ENCODE assay signal across 16 mouse cellular contexts in the genomic region with DNA sequence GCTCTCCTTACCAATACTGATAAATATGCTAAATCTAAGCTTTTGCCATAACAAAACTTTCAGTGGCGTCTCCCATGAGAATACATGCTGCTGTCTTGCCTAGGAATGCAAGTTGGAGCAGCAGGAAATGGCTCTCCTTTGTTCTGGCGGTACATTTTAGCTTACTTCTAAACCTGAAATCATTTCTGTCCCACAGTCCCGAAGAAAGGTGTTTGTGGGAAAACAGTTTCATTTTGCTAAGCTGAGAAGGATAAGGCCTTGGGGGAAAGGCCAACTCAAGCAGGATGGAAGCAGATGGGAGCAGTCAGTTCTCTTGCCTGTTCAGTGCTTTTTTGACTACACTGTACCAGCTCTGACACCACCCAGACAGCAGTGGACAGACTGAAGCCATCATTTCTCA. TPM values are rescaled to one million over a fixed set of nuclear protein-coding genes. Genes with fewer than 3 reads are reported as not detected.
DNase-seq lines count a peak whose midpoint lies in the region; ATAC-seq and TF ChIP-seq lines count a peak whose summit lies in the region.
"Had no signal": no experiment of that assay in that cellular context is flagged by ENCODE, and none has a peak within 500 bp of the region (broad histone marks: within the 10 kb centered on the region; RNA-seq: fewer than 3 reads in every experiment).

No protein-coding gene starts in this region.

- 0 out of 2 replicates have a peak overlapping the region, but pooled peaks have one; percentile 15 for H3K27ac ChIP-seq in heart, embryonic 11.5 days (ENCODE audit: low read depth, low read length)
- H3K27ac ChIP-seq in kidney, postnatal 0 days: peak overlapping the region; percentile 39
- peak overlapping the region; percentile 42; the same call in 1 of the 2 replicates for H3K27ac ChIP-seq in heart, embryonic 15.5 days
- H3K27ac ChIP-seq in hindbrain, embryonic 11.5 days (ENCODE audit: low read depth, low read length): no peak overlapping the region
- H3K27ac ChIP-seq: forebrain, embryonic 15.5 days; hindbrain, embryonic 15.5 days; liver, embryonic 13.5 days had no signal

- 53% methylated on average over 3 of the region's 3 CpGs for WGBS in heart, embryonic 11.5 days (ENCODE audit: insufficient replicate concordance)
- 45% methylated on average over 3 of the region's 3 CpGs for WGBS in kidney, postnatal 0 days
- WGBS in heart, embryonic 15.5 days: 50% methylated on average over 3 of the region's 3 CpGs
- WGBS in hindbrain, embryonic 11.5 days: 59% methylated on average over 3 of the region's 3 CpGs

- H3K4me3 ChIP-seq in heart, embryonic 11.5 days (ENCODE audit: low read depth, low read length): no peak overlapping the region
- H3K4me3 ChIP-seq in kidney, postnatal 0 days (replicated peaks; ENCODE audit: low read depth, low read length): no peak overlapping the region
- H3K4me3 ChIP-seq in heart, embryonic 15.5 days: no peak overlapping the region
- H3K4me3 ChIP-seq in hindbrain, embryonic 11.5 days (ENCODE audit: low read depth, low read length): no peak overlapping the region
- H3K4me3 ChIP-seq: erythroblast, embryonic 14.5 days; forebrain, embryonic 15.5 days; hindbrain, embryonic 15.5 days; liver, embryonic 13.5 days had no signal

- no peaks in the 10 kb centered on the region for H3K27me3 ChIP-seq in heart, embryonic 11.5 days (ENCODE audit: control insufficient read depth, insufficient read depth, low read length)
- H3K27me3 ChIP-seq in kidney, postnatal 0 days (ENCODE audit: insufficient read depth, low read length): no peaks in the 10 kb centered on the region
- no peaks in the 10 kb centered on the region for H3K27me3 ChIP-seq in heart, embryonic 15.5 days
- no peaks in the 10 kb centered on the region for H3K27me3 ChIP-seq in hindbrain, embryonic 11.5 days (ENCODE audit: control insufficient read depth, insufficient read depth, low read length)
- H3K27me3 ChIP-seq: forebrain, embryonic 15.5 days; hindbrain, embryonic 15.5 days; liver, embryonic 13.5 days had no signal

- no peak overlapping the region for H3K9ac ChIP-seq in heart, embryonic 11.5 days (ENCODE audit: low read depth, low read length)
- H3K9ac ChIP-seq in kidney, postnatal 0 days (ENCODE audit: low read depth, low read length): no peak overlapping the region
- no peak overlapping the region for H3K9ac ChIP-seq in heart, embryonic 15.5 days
- no peak overlapping the region for H3K9ac ChIP-seq in hindbrain, embryonic 11.5 days (ENCODE audit: low read depth, low read length)
- H3K9ac ChIP-seq: forebrain, embryonic 15.5 days; hindbrain, embryonic 15.5 days; liver, embryonic 13.5 days had no signal

- intact Hi-C loops in heart, postnatal 10 days (cut with DNase I): no loop called here

- no peak overlapping the region for H3K4me2 ChIP-seq in heart, embryonic 11.5 days
- H3K4me2 ChIP-seq in kidney, postnatal 0 days (ENCODE audit: low read length): no peak overlapping the region
- H3K4me2 ChIP-seq in heart, embryonic 15.5 days: no peak overlapping the region
- no peak overlapping the region for H3K4me2 ChIP-seq in hindbrain, embryonic 11.5 days (replicated peaks; ENCODE audit: low read depth, low read length)
- H3K4me2 ChIP-seq: forebrain, embryonic 15.5 days; hindbrain, embryonic 15.5 days; liver, embryonic 13.5 days had no signal

- TF ChIP-seq CTCF in kidney, postnatal 0 days (IDR thresholded peaks at IDR 0.05; ENCODE audit: low read depth): no peak

- ATAC-seq in heart, embryonic 11.5 days (replicated peaks; ENCODE audit: insufficient number of reproducible peaks, low FRiP score, low TSS enrichment): no peak
- no peak for ATAC-seq in kidney, postnatal 0 days (replicated peaks; ENCODE audit: low FRiP score, low read depth)
- no peak for ATAC-seq in heart, embryonic 15.5 days (replicated peaks; ENCODE audit: insufficient number of reproducible peaks, insufficient read depth, low FRiP score, low read depth)
- ATAC-seq in hindbrain, embryonic 11.5 days (ENCODE audit: low FRiP score): no peak
- ATAC-seq: forebrain, embryonic 15.5 days had no signal

- no peaks in the 10 kb centered on the region for H3K9me3 ChIP-seq in heart, embryonic 11.5 days (replicated peaks; ENCODE audit: control insufficient read depth, low read length)
- no peaks in the 10 kb centered on the region for H3K9me3 ChIP-seq in kidney, postnatal 0 days (replicated peaks; ENCODE audit: low read length)
- no peaks in the 10 kb centered on the region for H3K9me3 ChIP-seq in heart, embryonic 15.5 days (replicated peaks)
- H3K9me3 ChIP-seq in hindbrain, embryonic 11.5 days (ENCODE audit: control insufficient read depth, low read length): no peaks in the 10 kb centered on the region
- H3K9me3 ChIP-seq: forebrain, embryonic 15.5 days; hindbrain, embryonic 15.5 days; liver, embryonic 13.5 days had no signal

- no peaks in the 10 kb centered on the region for H3K36me3 ChIP-seq in heart, embryonic 11.5 days (ENCODE audit: control insufficient read depth, insufficient read depth, low read length)
- H3K36me3 ChIP-seq in kidney, postnatal 0 days (ENCODE audit: insufficient read depth, low read length): no peaks in the 10 kb centered on the region
- H3K36me3 ChIP-seq in heart, embryonic 15.5 days: no peaks in the 10 kb centered on the region
- H3K36me3 ChIP-seq in hindbrain, embryonic 11.5 days (ENCODE audit: control insufficient read depth, insufficient read depth, low read length): no peaks in the 10 kb centered on the region
- H3K36me3 ChIP-seq: forebrain, embryonic 15.5 days; hindbrain, embryonic 15.5 days; liver, embryonic 13.5 days had no signal

- peaks cover 5% of the 10 kb centered on the region; the same call in 1 of the 2 replicates for H3K4me1 ChIP-seq in heart, embryonic 11.5 days (ENCODE audit: control insufficient read depth, insufficient read depth, low read length)
- no peaks in the 10 kb centered on the region for H3K4me1 ChIP-seq in kidney, postnatal 0 days (replicated peaks; ENCODE audit: insufficient read depth, low read length)
- H3K4me1 ChIP-seq in heart, embryonic 15.5 days (replicated peaks): peaks cover 8% of the 10 kb centered on the region
- no peaks in the 10 kb centered on the region for H3K4me1 ChIP-seq in hindbrain, embryonic 11.5 days (replicated peaks; ENCODE audit: control insufficient read depth, insufficient read depth, low read length)
- H3K4me1 ChIP-seq: forebrain, embryonic 15.5 days; hindbrain, embryonic 15.5 days; liver, embryonic 13.5 days had no signal

- DNase-seq in heart, postnatal 10 days: no peak
- DNase-seq in kidney, postnatal 0 days (ENCODE audit: low spot score): peak; percentile 37
- DNase-seq in kidney, postnatal 36 days: no peak
- DNase-seq in ZHBTc4 (ENCODE audit: low read depth, low spot score): peak; percentile 37
- DNase-seq in hindbrain, embryonic 11.5 days (ENCODE audit: low spot score): no peak
- DNase-seq: adrenal gland, adult 8-10 months; cerebellum, adult 18-20 months; kidney, adult 18-20 months; liver, embryonic 13.5 days; lung, postnatal 10 days; thymus, postnatal 14 days had no signal

RNA-seq across cellular contexts. Expression of gene Peak1, which starts 49.1 kb away (rescaled TPM):
- polyA plus RNA-seq in heart, embryonic 11.5 days (2014; fragmentation: Nextera tagmentation; extraction: Ambion mirVana): 14.4 and 16.1 TPM in 2 replicates
- total RNA-seq in heart, postnatal 10 days (2021): 10 to 100 TPM; 44.6 to 53.4 TPM
- polyA plus RNA-seq in kidney, postnatal 0 days (2015; fragmentation: Nextera tagmentation; extraction: Ambion mirVana): 11.6 and 12.2 TPM in 2 replicates
- 14.3 and 16.2 TPM in 2 replicates for polyA plus RNA-seq in heart, embryonic 15.5 days (2015; fragmentation: Nextera tagmentation; extraction: Ambion mirVana)
- polyA plus RNA-seq in hindbrain, embryonic 11.5 days (2014; fragmentation: Nextera tagmentation; extraction: Ambion mirVana): 7.9 and 8.8 TPM in 2 replicates

RNA-seq across cellular contexts. Expression of gene Hmg20a, which starts 49.6 kb away (rescaled TPM):
- 53.3 and 62.4 TPM in 2 replicates for polyA plus RNA-seq in heart, embryonic 11.5 days (2014; fragmentation: Nextera tagmentation; extraction: Ambion mirVana)
- total RNA-seq in heart, postnatal 10 days (2021): 10 to 100 TPM; 32.9 to 36.3 TPM
- polyA plus RNA-seq in kidney, postnatal 0 days (2015; fragmentation: Nextera tagmentation; extraction: Ambion mirVana): 36.2 and 39.1 TPM in 2 replicates
- 48.9 and 56.4 TPM in 2 replicates for polyA plus RNA-seq in heart, embryonic 15.5 days (2015; fragmentation: Nextera tagmentation; extraction: Ambion mirVana)
- polyA plus RNA-seq in hindbrain, embryonic 11.5 days (2014; fragmentation: Nextera tagmentation; extraction: Ambion mirVana): 72.9 and 76.2 TPM in 2 replicates

Comparison
In these comparisons a context has a peak if more than half of its experiments do, and no peak if none do; other contexts are left out.
1. DNase-seq: peak in kidney, postnatal 0 days (single experiment) and ZHBTc4 (single experiment); none in heart, postnatal 10 days (0 of 2), kidney, postnatal 36 days (0 of 2) and hindbrain, embryonic 11.5 days (single experiment).